Mouse (Mus musculus): ENCODE results near the gene Mgat5. TPM values are rescaled to one million over a fixed set of nuclear protein-coding genes. Genes with fewer than 3 reads are reported as not detected.
A peak's percentile ranks its signal among the peaks of the same experiment; 100 is the strongest.

Gene Mgat5
- polyA plus RNA-seq, 1 experiment from 2014 or later: 0.98 TPM

DNA sequence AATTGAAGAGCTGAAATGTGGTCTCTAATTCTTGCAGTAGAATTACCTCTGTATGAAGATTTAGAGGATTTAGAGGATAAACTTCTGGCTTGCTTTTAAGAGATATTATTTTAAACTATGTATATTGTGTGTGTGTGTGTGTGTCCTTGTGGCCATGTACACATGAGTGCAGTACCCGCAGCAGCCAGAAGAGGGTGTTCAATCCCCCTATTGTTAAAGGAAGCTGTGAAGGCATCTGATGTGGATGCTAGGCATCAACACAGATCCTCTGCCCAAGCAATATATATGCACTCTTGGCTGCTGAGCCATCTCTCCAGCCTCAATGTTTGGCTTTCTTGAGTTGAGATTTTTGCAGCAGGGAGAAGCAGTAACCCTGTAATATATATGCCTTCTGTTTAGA is 75.4 kb downstream of the Mgat5 start:
- no peak overlapping the region for H3K27ac ChIP-seq (ENCODE audit: low read length)
- H3K4me3 ChIP-seq (ENCODE audit: low read depth, low read length): no peak overlapping the region
- WGBS (ENCODE audit: insufficient replicate concordance): 59% methylated on average over 1 of the region's 1 CpGs
- no peak overlapping the region for H3K4me2 ChIP-seq (ENCODE audit: low read depth, low read length)
- H3K9me3 ChIP-seq (replicated peaks; ENCODE audit: control insufficient read depth, low read length): no peaks in the 10 kb centered on the region
- H3K4me1 ChIP-seq (ENCODE audit: control insufficient read depth, low read depth, low read length): no peaks in the 10 kb centered on the region
- no peaks in the 10 kb centered on the region for H3K27me3 ChIP-seq (ENCODE audit: control insufficient read depth, insufficient read depth, low read depth, low read length)
- H3K36me3 ChIP-seq (ENCODE audit: control insufficient read depth, insufficient read depth): no peaks in the 10 kb centered on the region
- no peak overlapping the region for H3K9ac ChIP-seq (ENCODE audit: low read depth, low read length)
- ATAC-seq (ENCODE audit: low read depth): no peak

- H3K9me3 ChIP-seq (replicated peaks; ENCODE audit: control insufficient read depth, low read length): no peaks in the 10 kb centered on the region
- no peak overlapping the region for H3K9ac ChIP-seq (ENCODE audit: low read depth, low read length)
- no peak overlapping the region for H3K27ac ChIP-seq (ENCODE audit: low read length)
- WGBS (ENCODE audit: insufficient replicate concordance): 59% methylated on average over 3 of the region's 3 CpGs
- no peak overlapping the region for H3K4me3 ChIP-seq (ENCODE audit: low read depth, low read length)
- no peaks in the 10 kb centered on the region for H3K36me3 ChIP-seq (ENCODE audit: control insufficient read depth, insufficient read depth)
- H3K27me3 ChIP-seq (ENCODE audit: control insufficient read depth, insufficient read depth, low read depth, low read length): no peaks in the 10 kb centered on the region
- ATAC-seq (ENCODE audit: low read depth): no peak
- no peaks in the 10 kb centered on the region for H3K4me1 ChIP-seq (ENCODE audit: control insufficient read depth, low read depth, low read length)
- H3K4me2 ChIP-seq (ENCODE audit: low read depth, low read length): no peak overlapping the region
Observed at GRCm38 (mm10) chr1:127284975-127285374, 80.2 kb downstream of the Mgat5 start.

DNA sequence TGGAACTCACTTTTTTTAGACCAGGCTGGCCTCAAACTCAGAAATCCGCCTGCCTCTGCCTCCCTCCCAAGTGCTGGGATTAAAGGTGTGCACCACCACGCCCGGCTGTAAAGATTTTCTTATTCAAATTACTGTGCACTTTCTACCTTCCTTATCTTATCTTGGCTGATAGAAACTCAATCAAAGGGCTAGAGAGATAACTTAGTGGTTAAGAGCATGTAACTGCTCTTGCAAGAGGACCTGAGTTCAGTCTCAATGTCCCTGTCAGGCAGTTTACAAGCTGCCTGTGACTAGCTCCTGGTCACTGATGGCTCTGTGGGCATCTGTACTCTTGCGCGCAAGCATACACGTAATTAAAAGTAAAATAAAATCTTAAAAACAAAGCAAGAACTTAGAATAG is 82.7 kb downstream of the Mgat5 start:
- Histone ChIP-seq H3K27me3 (ENCODE audit: control insufficient read depth, insufficient read depth, low read depth, low read length) (no peaks in the 10 kb centered on the region), H3K9me3 (replicated peaks; ENCODE audit: control insufficient read depth, low read length) (no peaks in the 10 kb centered on the region), H3K4me2 (ENCODE audit: low read depth, low read length) (no peak overlapping the region), H3K9ac (ENCODE audit: low read depth, low read length) (no peak overlapping the region), H3K27ac (ENCODE audit: low read length) (no peak overlapping the region), H3K4me1 (ENCODE audit: control insufficient read depth, low read depth, low read length) (no peaks in the 10 kb centered on the region), H3K4me3 (ENCODE audit: low read depth, low read length) (no peak overlapping the region), H3K36me3 (ENCODE audit: control insufficient read depth, insufficient read depth) (no peaks in the 10 kb centered on the region)
- WGBS (ENCODE audit: insufficient replicate concordance): 74% methylated on average over 6 of the region's 6 CpGs
- ATAC-seq (ENCODE audit: low read depth): no peak

DNA sequence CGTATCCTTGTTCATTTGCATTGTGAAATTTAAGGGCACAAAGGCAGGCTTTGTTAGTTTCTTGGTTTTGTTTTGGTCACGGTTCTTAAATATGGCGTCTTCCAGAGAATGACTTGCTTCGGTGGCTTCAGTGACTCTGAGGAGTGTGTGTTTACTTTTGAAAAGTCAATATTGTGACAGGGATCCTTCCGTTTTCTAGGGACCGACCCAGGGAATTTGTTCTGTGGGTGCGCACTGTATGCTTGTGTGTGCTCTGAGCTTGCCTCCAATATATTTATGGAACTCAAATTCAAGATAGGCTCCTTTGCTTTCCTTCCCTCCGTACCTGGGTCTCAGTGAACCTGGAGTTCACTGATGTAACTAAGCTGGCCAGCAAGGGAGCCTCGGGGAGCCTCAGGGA is 86.1 kb downstream of the Mgat5 start:
- no peak overlapping the region for H3K27ac ChIP-seq (ENCODE audit: low read length)
- WGBS (ENCODE audit: insufficient replicate concordance): 67% methylated on average over 9 of the region's 9 CpGs
- H3K4me3 ChIP-seq (ENCODE audit: low read depth, low read length): no peak overlapping the region
- no peaks in the 10 kb centered on the region for H3K4me1 ChIP-seq (ENCODE audit: control insufficient read depth, low read depth, low read length)
- no peak overlapping the region for H3K4me2 ChIP-seq (ENCODE audit: low read depth, low read length)
- no peaks in the 10 kb centered on the region for H3K36me3 ChIP-seq (ENCODE audit: control insufficient read depth, insufficient read depth)
- no peak for ATAC-seq (ENCODE audit: low read depth)
- no peak overlapping the region for H3K9ac ChIP-seq (ENCODE audit: low read depth, low read length)
- no peaks in the 10 kb centered on the region for H3K27me3 ChIP-seq (ENCODE audit: control insufficient read depth, insufficient read depth, low read depth, low read length)
- H3K9me3 ChIP-seq (replicated peaks; ENCODE audit: control insufficient read depth, low read length): no peaks in the 10 kb centered on the region

GRCm38 (mm10) chr1:127291721-127292120 is 86.9 kb downstream of the Mgat5 start:
- Histone ChIP-seq H3K4me3 (ENCODE audit: low read depth, low read length) (no peak overlapping the region), H3K4me2 (ENCODE audit: low read depth, low read length) (no peak overlapping the region), H3K27ac (ENCODE audit: low read length) (no peak overlapping the region), H3K4me1 (ENCODE audit: control insufficient read depth, low read depth, low read length) (no peaks in the 10 kb centered on the region), H3K9ac (ENCODE audit: low read depth, low read length) (no peak overlapping the region), H3K27me3 (ENCODE audit: control insufficient read depth, insufficient read depth, low read depth, low read length) (no peaks in the 10 kb centered on the region), H3K9me3 (replicated peaks; ENCODE audit: control insufficient read depth, low read length) (no peaks in the 10 kb centered on the region), H3K36me3 (ENCODE audit: control insufficient read depth, insufficient read depth) (no peaks in the 10 kb centered on the region)
- no peak for ATAC-seq (ENCODE audit: low read depth)

DNA sequence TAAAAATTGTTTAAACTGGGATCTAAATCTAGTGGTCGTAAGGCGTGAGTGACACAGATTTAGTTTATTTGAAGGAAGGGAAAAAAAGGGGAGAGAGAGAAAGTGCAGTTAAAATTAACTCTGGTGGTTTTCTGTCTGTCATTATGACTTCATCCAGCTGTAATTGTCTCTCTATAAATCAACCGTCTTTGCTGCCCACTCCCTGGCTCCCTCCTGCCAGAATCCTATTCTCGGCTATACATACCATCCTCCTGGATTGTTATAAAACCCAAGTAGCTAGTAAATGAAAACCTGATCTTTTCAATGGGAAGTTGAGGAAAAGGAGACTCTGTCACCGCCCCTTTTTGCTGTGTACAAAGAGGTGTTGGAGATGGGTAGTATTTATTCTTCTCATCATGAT is 88.5 kb downstream of the Mgat5 start:
- 68% methylated on average over 5 of the region's 5 CpGs for WGBS (ENCODE audit: insufficient replicate concordance)
- H3K4me2 ChIP-seq (ENCODE audit: low read depth, low read length): no peak overlapping the region
- no peak overlapping the region for H3K4me3 ChIP-seq (ENCODE audit: low read depth, low read length)
- no peaks in the 10 kb centered on the region for H3K27me3 ChIP-seq (ENCODE audit: control insufficient read depth, insufficient read depth, low read depth, low read length)
- H3K4me1 ChIP-seq (ENCODE audit: control insufficient read depth, low read depth, low read length): no peaks in the 10 kb centered on the region
- no peak overlapping the region for H3K27ac ChIP-seq (ENCODE audit: low read length)
- H3K36me3 ChIP-seq (ENCODE audit: control insufficient read depth, insufficient read depth): no peaks in the 10 kb centered on the region
- H3K9ac ChIP-seq (ENCODE audit: low read depth, low read length): no peak overlapping the region
- H3K9me3 ChIP-seq (replicated peaks; ENCODE audit: control insufficient read depth, low read length): no peaks in the 10 kb centered on the region
- ATAC-seq (ENCODE audit: low read depth): no peak

DNA sequence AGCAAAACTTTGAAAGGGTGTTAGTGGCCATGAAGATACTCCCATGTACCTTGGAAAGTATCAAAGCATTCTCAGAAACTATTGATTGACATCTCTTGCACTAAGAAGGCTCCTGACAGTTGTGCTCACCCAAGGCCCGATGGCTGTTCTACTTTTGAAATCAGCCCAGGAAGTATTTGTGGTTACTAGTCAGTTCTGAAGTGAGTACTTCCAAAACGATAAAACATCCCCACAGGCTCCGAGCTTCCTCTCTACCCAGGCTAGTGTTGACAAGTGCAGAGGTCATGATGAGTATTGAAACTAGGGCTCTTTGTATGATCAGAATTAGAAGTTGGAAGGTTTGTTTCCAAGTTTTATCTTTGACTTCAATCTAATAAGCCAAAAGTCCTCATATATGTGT is 92.0 kb downstream of the Mgat5 start:
- Histone ChIP-seq H3K27ac (ENCODE audit: low read length) (no peak overlapping the region), H3K9me3 (replicated peaks; ENCODE audit: control insufficient read depth, low read length) (no peaks in the 10 kb centered on the region), H3K4me3 (ENCODE audit: low read depth, low read length) (no peak overlapping the region), H3K27me3 (ENCODE audit: control insufficient read depth, insufficient read depth, low read depth, low read length) (no peaks in the 10 kb centered on the region), H3K9ac (ENCODE audit: low read depth, low read length) (no peak overlapping the region), H3K36me3 (ENCODE audit: control insufficient read depth, insufficient read depth) (no peaks in the 10 kb centered on the region), H3K4me1 (ENCODE audit: control insufficient read depth, low read depth, low read length) (no peaks in the 10 kb centered on the region), H3K4me2 (ENCODE audit: low read depth, low read length) (no peak overlapping the region)
- ATAC-seq (ENCODE audit: low read depth): no peak
- 7% methylated on average over 3 of the region's 3 CpGs for WGBS (ENCODE audit: insufficient replicate concordance)

- H3K9me3 ChIP-seq (replicated peaks; ENCODE audit: control insufficient read depth, low read length): no peaks in the 10 kb centered on the region
- 36% methylated on average over 1 of the region's 1 CpGs for WGBS (ENCODE audit: insufficient replicate concordance)
- no peak overlapping the region for H3K4me2 ChIP-seq (ENCODE audit: low read depth, low read length)
- H3K27ac ChIP-seq (ENCODE audit: low read length): no peak overlapping the region
- H3K27me3 ChIP-seq (ENCODE audit: control insufficient read depth, insufficient read depth, low read depth, low read length): no peaks in the 10 kb centered on the region
- no peaks in the 10 kb centered on the region for H3K4me1 ChIP-seq (ENCODE audit: control insufficient read depth, low read depth, low read length)
- no peak overlapping the region for H3K9ac ChIP-seq (ENCODE audit: low read depth, low read length)
- H3K4me3 ChIP-seq (ENCODE audit: low read depth, low read length): no peak overlapping the region
- H3K36me3 ChIP-seq (ENCODE audit: control insufficient read depth, insufficient read depth): no peaks in the 10 kb centered on the region
- ATAC-seq (ENCODE audit: low read depth): no peak
Observed at GRCm38 (mm10) chr1:127299774-127300173, 95.0 kb downstream of the Mgat5 start.

GRCm38 (mm10) chr1:127301038-127301437 is 96.2 kb downstream of the Mgat5 start:
- WGBS (ENCODE audit: insufficient replicate concordance): 64% methylated on average over 6 of the region's 6 CpGs
- Histone ChIP-seq H3K9me3 (replicated peaks; ENCODE audit: control insufficient read depth, low read length) (no peaks in the 10 kb centered on the region), H3K27me3 (ENCODE audit: control insufficient read depth, insufficient read depth, low read depth, low read length) (no peaks in the 10 kb centered on the region), H3K36me3 (ENCODE audit: control insufficient read depth, insufficient read depth) (no peaks in the 10 kb centered on the region), H3K9ac (ENCODE audit: low read depth, low read length) (no peak overlapping the region), H3K4me2 (ENCODE audit: low read depth, low read length) (no peak overlapping the region), H3K4me3 (ENCODE audit: low read depth, low read length) (no peak overlapping the region), H3K27ac (ENCODE audit: low read length) (no peak overlapping the region), H3K4me1 (ENCODE audit: control insufficient read depth, low read depth, low read length) (no peaks in the 10 kb centered on the region)
- no peak for ATAC-seq (ENCODE audit: low read depth)

GRCm38 (mm10) chr1:127302620-127303019 is 97.8 kb downstream of the Mgat5 start:
- 0 out of 2 replicates have a peak, but pooled peaks have one; percentile 19 for ATAC-seq (ENCODE audit: low read depth)
- Histone ChIP-seq H3K4me1 (ENCODE audit: control insufficient read depth, low read depth, low read length) (no peaks in the 10 kb centered on the region), H3K27me3 (ENCODE audit: control insufficient read depth, insufficient read depth, low read depth, low read length) (no peaks in the 10 kb centered on the region), H3K27ac (ENCODE audit: low read length) (no peak overlapping the region), H3K4me2 (ENCODE audit: low read depth, low read length) (no peak overlapping the region), H3K9me3 (replicated peaks; ENCODE audit: control insufficient read depth, low read length) (no peaks in the 10 kb centered on the region), H3K4me3 (ENCODE audit: low read depth, low read length) (no peak overlapping the region), H3K9ac (ENCODE audit: low read depth, low read length) (no peak overlapping the region), H3K36me3 (ENCODE audit: control insufficient read depth, insufficient read depth) (no peaks in the 10 kb centered on the region)
- WGBS (ENCODE audit: insufficient replicate concordance): 48% methylated on average over 2 of the region's 2 CpGs
